Mouse (Mus musculus) E14TG2a.4 (cell line): ENCODE measurements at regions not wholly inside any gene's neighbourhood (a gene's known extent, or its start where the extent isn't known, plus 50 kb on each side); places are given as distances from the start of the nearest gene placed in this dataset.

Source experiments
- H3K27me3 ChIP-seq: 2 replicates; pipeline ENCODE4 v1.6.1; 2014; ENCODE audit warnings: low read length, control low read depth; ENCODE audit not compliant: insufficient read depth
- H3K36me3 ChIP-seq: 2 replicates; pipeline ENCODE4 v1.6.1; 2014; ENCODE audit warnings: low read length, control low read depth; ENCODE audit not compliant: insufficient read depth
- H3K4me1 ChIP-seq: replicated peaks from 2 replicates; pipeline ENCODE4 v1.6.1; 2014; ENCODE audit warnings: low read depth, low read length, control low read depth
- H3K4me3 ChIP-seq: replicated peaks from 2 replicates; pipeline ENCODE4 v1.5.1; 2014; ENCODE audit warnings: mild to moderate bottlenecking, low read length
- H3K9me3 ChIP-seq: 2 replicates; pipeline ENCODE4 v1.6.1; 2014; ENCODE audit warnings: low read length, control low read depth
- CTCF ChIP-seq: conservative IDR thresholded peaks from 2 replicates; pipeline ENCODE4 v1.5.1; 2014; ENCODE audit warnings: low read length
- NANOG ChIP-seq: IDR thresholded peaks from 2 replicates; pipeline ENCODE4 v1.6.1; 2014; ENCODE audit warnings: borderline replicate concordance, low read length, mixed read lengths
- POU5F1 ChIP-seq: IDR thresholded peaks from 2 replicates; pipeline ENCODE4 v1.6.1; 2014; ENCODE audit warnings: low read length, borderline replicate concordance

DNA sequence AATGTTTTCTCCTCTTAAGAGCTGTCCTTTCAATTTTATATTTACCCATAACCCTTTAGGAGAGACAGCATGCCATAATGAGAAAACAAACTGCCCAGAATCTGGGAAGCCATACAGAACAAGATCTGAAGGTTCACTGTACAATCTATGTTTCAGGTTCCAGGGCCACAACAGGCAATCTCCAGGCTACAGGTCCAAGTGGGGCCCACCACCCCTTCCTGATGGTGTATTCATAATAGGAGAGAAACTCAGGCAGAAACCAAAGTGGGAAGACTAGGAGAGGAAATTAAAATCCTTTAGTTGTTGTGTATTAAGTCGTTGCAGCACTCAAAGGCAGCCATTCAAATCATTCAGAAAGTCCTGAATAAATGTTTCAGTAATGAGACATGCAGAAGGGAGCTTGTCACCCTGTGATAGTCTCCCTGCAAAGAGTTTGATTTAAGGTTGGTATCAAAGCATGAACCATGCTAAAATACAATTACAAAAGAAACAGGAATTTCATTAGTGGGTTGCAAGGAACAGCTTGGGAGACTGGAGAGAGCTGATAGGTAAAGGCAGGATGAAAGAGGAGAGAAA lies 107.3 kb upstream of the Fmo9 start:
- H3K4me3 ChIP-seq: no peak overlapping the region
- H3K9me3 ChIP-seq: no peaks in the 10 kb centered on the region
- no peaks in the 10 kb centered on the region for H3K27me3 ChIP-seq
- TF ChIP-seq CTCF: no peak
- no peak for TF ChIP-seq NANOG
- no peak for TF ChIP-seq POU5F1
- no peaks in the 10 kb centered on the region for H3K36me3 ChIP-seq
- no peaks in the 10 kb centered on the region for H3K4me1 ChIP-seq

DNA sequence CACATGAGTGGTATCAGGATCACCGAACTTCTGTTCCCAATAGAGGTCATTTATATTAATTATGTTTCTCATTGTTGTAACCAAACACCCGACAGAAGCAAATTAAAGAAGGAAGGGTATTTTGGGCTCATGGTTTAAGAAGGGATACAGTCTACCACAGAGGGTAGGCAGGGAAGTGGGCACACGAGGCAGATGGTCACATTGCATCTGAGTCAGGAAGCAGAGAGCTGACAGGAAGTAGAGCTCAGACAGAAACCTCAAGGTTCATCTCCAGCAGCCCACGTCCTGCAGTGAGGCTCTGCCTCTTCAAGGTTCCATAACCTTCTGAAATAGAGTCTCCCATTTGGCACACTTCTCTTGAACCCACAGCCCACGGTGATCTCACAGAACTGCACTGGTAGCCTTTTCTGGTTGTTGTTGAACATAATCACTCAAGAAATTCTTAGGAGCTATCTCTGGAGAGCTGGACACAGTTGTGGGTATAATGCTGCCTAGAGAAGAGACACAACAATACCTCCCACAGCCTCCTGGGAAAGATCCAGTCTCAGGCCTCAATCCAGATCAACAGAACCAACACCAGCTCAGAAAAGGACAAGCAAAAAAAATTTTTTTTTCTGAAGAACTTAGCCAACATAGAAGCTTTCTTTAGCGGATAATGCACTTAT lies 111.5 kb upstream of the Fmo9 start:
- Histone ChIP-seq H3K9me3 (no peaks in the 10 kb centered on the region), H3K36me3 (no peaks in the 10 kb centered on the region)

GRCm38 (mm10) chr1:166793717-166794081 lies 112.1 kb upstream of the Fmo9 start:
- H3K4me1 ChIP-seq: no peaks in the 10 kb centered on the region
- no peaks in the 10 kb centered on the region for H3K9me3 ChIP-seq
- H3K36me3 ChIP-seq: no peaks in the 10 kb centered on the region
- TF ChIP-seq POU5F1 (no peak), CTCF (no peak), NANOG (no peak)
- no peak overlapping the region for H3K4me3 ChIP-seq
- no peaks in the 10 kb centered on the region for H3K27me3 ChIP-seq

More for the DNA sequence above, 111.5 kb upstream of the Fmo9 start:
- TF ChIP-seq NANOG: no peak
- no peak for TF ChIP-seq CTCF
- no peak for TF ChIP-seq POU5F1
- Histone ChIP-seq H3K4me1 (no peaks in the 10 kb centered on the region), H3K27me3 (no peaks in the 10 kb centered on the region), H3K4me3 (no peak overlapping the region)

DNA sequence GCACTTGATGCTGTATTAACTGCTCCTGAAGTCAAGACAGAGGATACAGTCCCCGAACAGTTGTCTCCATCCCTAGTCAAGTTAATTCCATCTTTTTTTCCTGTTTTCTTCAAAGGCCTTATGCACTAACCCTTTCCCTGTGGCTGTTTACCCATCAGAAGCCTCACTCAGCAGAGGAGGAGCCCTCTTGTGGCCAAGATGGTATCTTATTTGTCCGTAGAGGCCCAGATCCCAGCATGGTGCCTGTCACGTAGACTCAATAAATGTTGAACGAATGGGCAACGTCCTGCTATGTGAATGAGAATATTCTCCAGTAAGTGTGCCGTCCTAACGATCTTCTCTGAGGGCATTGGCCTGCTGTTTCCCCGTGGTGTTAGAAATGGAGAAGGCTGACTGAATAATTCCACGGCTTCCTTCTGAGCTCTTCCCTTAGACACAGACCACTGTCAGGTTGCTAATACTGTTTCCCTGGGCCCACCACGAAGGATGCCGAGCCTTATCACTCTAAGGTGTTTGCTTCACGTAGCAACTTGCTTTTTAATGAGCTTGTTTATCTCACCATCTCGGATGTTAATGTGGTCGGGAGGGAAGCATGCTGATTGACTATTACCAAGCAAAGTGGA lies 113.1 kb upstream of the Fmo9 start:
- TF ChIP-seq NANOG: no peak
- peak; percentile 13 for TF ChIP-seq CTCF
- no peaks in the 10 kb centered on the region for H3K4me1 ChIP-seq
- H3K36me3 ChIP-seq: no peaks in the 10 kb centered on the region
- H3K4me3 ChIP-seq: no peak overlapping the region
- no peaks in the 10 kb centered on the region for H3K27me3 ChIP-seq
- H3K9me3 ChIP-seq: no peaks in the 10 kb centered on the region

- Histone ChIP-seq H3K9me3 (no peaks in the 10 kb centered on the region), H3K36me3 (no peaks in the 10 kb centered on the region), H3K4me1 (no peaks in the 10 kb centered on the region)
Measured at GRCm38 (mm10) chr1:166795613-166796012, 114.0 kb upstream of the Fmo9 start.

GRCm38 (mm10) chr1:166796362-166796925 lies 114.8 kb upstream of the Fmo9 start:
- TF ChIP-seq NANOG (no peak), CTCF (no peak), POU5F1 (no peak)
- H3K4me3 ChIP-seq: no peak overlapping the region
- H3K9me3 ChIP-seq: no peaks in the 10 kb centered on the region
- no peaks in the 10 kb centered on the region for H3K27me3 ChIP-seq
- no peaks in the 10 kb centered on the region for H3K36me3 ChIP-seq
- no peaks in the 10 kb centered on the region for H3K4me1 ChIP-seq

More at GRCm38 (mm10) chr1:166795613-166796012, 114.0 kb upstream of the Fmo9 start:
- Histone ChIP-seq H3K27me3 (no peaks in the 10 kb centered on the region), H3K4me3 (no peak overlapping the region)
- no peak for TF ChIP-seq POU5F1
- TF ChIP-seq CTCF: no peak
- TF ChIP-seq NANOG: no peak

- Histone ChIP-seq H3K27me3 (no peaks in the 10 kb centered on the region), H3K36me3 (no peaks in the 10 kb centered on the region), H3K4me3 (no peak overlapping the region), H3K4me1 (no peaks in the 10 kb centered on the region), H3K9me3 (no peaks in the 10 kb centered on the region)
- TF ChIP-seq POU5F1 (no peak), CTCF (no peak)
Measured at GRCm38 (mm10) chr1:166796931-166797330, 115.3 kb upstream of the Fmo9 start.

DNA sequence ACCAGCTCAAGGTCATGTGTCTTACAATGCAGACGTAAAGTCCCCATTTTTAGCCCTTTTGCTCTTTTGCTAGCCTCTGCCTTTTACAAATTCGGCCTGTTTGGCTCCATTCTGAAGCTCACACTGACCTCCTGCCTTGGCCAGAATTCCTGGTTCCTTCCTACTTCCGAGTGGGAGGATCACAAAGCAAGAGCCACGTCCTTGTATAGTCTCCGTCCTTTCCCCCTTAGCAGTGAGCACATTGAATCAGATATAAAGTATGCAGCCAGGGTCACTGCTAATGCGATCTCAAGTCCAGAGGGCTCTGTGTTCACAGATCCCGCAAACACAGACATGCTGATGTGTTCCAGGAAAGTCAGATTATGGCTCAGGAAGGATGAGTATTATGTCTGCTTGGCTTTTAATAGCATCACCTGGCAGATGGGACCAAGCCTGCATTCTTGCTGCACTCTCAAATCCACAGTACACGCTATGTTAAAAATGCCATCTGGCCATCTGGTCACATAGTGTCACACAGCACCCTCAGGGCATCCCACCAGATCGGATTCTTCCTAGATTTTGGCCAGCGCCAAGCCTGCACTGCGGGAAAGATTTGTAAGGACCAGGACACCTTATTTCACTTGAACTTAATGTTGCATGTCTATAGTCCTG lies 119.4 kb upstream of the Fmo9 start:
- Histone ChIP-seq H3K36me3 (no peaks in the 10 kb centered on the region), H3K9me3 (no peaks in the 10 kb centered on the region), H3K27me3 (no peaks in the 10 kb centered on the region), H3K4me3 (no peak overlapping the region), H3K4me1 (no peaks in the 10 kb centered on the region)
- no peak for TF ChIP-seq NANOG
